Mouse (Mus musculus): ENCODE data around the gene Kcne1.

The Kcne1 gene

DNA sequence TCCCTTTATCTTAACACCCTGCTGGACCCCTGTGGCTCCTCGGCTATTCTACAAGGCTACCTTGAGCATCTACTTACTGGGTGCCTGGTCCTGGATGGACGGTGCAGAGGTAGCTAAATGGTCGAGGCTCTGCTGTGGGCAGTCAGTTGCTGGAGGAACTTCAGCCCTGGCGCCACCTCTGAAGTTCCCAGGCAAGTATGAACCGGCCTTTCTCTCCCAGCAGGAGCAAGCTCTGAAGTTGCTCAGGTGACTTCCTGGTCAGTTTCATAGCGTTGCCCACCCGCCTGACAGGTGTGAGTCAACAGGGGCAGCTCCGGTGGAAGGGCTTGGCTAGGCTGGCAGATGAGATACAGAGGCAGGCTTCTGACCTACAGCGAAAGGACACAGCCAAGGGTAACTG lies at the start of gene Kcne1:
Kcne1 (minus strand) TSS at position 240 of the 400 bp plus-strand sequence.
- DNase-seq: no peak

GRCm38 (mm10) chr16:92407883-92408282 lies 48.6 kb upstream of the Kcne1 start:
- no peak for DNase-seq

DNA sequence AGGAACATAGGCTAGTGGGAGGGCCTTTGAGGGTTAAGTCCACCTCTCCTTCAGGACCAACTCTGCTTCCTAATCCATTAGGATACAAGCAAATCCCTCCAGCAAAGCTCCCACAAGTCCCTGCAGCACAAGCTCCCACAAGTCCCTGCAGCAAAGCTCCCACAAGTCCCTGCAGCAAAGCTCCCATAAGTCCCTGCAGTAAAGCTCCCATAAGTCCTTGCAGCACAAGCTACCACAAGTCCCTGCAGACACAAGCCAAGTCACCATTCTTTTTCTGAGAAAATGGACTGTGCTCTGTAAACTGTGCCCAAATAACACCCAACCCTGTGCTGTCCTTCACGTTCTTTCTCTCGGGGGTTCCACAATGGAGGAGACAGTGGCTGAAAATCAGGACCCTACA lies 44.9 kb upstream of the Kcne1 start:
- DNase-seq: no peak

GRCm38 (mm10) chr16:92403069-92403468 lies 43.8 kb upstream of the Kcne1 start:
- peak; percentile 96 for DNase-seq

DNA sequence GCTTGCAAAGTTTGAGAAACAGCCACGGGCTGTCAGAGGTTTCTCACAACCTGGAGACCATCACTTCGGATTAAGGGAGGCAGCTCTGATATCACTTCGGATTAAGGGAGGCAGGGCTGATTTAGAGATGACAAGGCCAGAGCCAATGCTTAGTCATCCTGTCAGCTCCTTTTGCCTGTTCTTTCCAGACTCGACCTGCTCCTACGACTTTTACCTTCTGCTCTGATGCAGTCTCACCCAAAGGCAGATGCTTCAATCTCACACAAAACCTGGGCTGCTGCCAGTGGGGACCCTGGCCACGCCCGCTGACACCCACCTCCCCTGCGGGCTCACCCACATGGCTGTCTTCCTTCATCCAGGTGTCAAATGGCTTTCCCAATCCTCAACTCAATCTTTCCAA lies 42.9 kb upstream of the Kcne1 start:
- DNase-seq: no peak

- DNase-seq: no peak
Observed at GRCm38 (mm10) chr16:92401206-92401605, 41.9 kb upstream of the Kcne1 start.

GRCm38 (mm10) chr16:92399490-92400458 lies 40.5 kb upstream of the Kcne1 start:
- peak; percentile 99 for DNase-seq

GRCm38 (mm10) chr16:92398574-92399118 lies 39.4 kb upstream of the Kcne1 start:
- no peak for DNase-seq

DNA sequence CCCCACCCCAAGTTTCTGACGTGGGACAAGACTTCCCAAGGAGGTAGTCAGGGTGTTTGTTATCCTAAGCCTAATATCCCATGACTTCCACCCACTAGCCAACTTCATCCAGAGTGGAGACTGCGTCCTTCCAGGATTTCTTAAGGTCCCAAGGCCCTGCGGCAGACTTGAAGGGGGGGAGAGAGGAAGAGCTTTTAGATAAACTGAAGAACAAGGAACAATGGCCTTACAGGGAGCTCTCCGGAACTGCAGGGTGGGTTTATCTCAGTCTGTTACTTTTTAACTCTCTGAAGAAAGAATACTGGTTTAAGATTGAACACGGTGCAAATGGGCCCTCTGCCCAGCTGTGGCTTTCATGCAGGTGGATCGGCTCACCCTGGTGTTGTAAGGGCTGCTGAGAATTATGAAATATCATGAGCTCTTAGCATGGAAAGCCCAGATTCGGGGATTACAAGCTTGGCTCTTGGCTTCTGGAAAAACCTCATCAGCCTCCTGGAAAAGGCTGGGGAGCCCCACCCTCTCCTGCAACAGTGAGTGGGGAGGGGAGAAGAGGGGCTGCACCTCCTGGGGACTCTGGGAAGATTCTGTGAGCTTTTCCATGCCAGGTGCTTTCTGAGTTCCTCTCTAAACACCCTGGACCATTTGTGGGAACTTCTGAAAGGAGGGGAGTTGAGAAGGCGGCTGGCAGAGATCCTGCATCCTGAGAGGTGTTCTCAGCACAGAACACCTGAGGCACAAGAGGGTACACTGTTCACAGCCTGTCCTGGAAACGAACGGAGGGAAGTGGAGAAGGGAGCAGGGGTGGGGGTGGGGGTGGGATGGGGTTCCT lies 38.7 kb upstream of the Kcne1 start:
- peak; percentile 92 for DNase-seq

GRCm38 (mm10) chr16:92393732-92394131 lies 34.5 kb upstream of the Kcne1 start:
- DNase-seq: no peak

DNA sequence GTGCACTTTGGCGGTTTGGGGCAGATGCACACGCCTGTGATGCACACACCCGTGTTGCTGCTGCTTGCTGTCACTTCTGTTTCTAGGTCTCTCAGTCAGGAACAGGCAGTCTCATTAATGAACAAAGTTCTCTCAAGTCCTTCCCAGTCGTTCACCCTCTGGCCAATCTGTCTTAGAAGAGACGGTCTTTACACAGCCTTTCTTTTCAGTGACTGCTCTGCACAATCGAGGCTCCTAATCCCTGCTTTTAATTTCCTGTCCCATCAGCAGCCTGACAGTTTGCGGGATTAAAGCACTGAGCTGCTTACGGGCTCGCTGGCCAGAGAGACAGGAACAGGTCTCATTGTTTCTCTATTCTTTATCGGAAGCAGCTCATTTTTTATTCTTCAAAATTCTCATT lies 28.4 kb upstream of the Kcne1 start:
- DNase-seq: no peak

DNA sequence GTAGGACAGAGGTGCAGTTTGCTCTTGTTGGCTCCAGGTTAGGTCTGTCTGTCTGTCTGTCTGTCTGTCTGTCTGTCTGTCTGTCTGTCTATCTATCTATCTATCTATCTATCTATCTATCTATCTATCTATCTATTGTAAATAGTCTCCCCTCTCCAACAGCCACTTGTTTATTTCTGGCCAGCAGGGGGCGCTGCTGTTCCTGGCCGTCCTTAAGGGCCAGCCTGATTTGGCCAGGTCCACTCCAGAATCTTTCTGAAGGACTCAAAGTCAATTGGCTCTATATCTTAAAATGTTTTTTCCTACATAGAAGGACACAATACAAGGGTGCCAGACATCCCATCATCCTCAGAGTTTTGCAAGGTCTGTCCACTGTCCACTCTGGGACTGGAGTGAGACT lies 25.8 kb upstream of the Kcne1 start:
- no peak for DNase-seq

GRCm38 (mm10) chr16:92383412-92383811 lies 24.1 kb upstream of the Kcne1 start:
- DNase-seq: no peak

DNA sequence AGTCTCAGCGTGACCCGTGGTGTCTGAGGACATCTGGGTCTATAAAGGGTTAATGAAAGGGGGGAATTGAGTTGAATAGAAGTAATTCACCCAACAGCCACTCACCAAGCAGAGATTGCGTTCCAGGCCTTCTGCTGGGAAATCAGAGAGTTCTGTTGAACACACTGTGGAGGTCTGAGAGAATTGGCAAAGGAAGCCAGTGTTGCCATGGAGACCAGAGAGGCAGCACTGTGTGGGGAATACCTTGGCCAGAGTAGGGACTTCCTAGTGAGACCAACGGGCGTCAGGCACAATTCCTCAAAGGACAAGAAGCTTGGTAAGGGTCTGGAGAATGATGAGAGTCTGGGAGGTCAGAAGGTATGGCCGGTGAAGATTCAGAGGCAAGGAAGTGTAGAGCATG lies 23.2 kb upstream of the Kcne1 start:
- DNase-seq: peak; percentile 84

DNA sequence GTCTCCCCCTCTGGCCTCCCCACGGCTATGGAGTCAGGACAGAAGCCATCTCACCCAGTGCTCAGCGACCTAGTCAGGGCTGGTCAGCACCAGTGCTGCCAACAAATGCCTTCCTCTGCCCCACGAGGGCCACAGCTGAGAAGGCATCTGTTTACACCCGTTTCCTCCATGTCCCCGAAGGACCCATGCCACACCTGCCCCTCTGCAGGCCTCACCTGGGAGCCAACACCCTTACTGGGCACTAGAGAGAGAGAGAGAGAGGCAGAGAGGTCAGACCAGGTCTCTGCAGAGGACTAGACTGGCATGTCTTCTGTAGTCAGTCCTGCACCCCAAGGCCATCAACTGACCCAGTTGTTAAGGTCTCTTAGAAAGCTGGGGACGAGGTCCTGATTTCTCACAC lies 21.8 kb upstream of the Kcne1 start:
- DNase-seq: peak; percentile 82

- DNase-seq: peak; percentile 96
Observed at GRCm38 (mm10) chr16:92376976-92377375, 17.7 kb upstream of the Kcne1 start.

- peak; percentile 74 for DNase-seq
Observed at GRCm38 (mm10) chr16:92371623-92372022, 12.4 kb upstream of the Kcne1 start.

DNA sequence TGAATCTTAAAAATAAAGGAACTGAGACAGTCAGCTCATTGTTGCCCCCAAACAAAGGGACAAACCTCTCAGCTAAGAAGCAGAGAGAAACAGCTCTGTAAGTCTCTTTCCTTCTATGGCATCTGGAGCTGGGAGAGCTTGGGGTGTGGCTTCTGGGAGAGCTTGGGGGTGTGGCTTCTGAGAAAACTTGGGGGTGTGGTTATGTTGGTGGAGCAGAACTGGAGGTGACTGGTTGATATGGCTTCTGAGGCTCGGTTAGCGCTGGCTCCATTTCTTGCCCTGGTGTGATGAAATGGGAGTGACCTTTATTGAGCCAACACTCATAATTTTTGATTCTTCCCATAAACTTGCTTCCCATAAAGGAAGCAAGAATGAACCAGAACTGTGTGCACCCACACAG lies 10.0 kb upstream of the Kcne1 start:
- no peak for DNase-seq

DNA sequence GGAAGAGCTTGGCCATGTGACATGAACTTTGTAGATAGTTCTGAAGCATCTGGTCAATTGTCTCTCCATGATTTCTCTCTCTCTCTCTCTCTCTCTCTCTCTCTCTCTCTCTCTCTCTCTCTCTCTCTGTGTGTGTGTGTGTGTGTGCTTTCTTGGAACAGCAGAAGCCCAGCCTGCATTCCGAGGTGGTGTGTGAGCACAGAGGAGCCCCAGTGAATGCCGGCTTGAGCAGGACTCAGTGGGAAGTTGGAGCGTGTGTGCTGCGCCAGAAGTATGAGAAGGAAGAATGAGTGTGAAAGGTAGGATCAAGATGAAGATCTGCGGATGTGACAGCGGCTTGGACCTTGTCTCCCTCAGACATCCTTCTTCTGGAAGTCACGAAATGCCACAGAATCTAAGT lies 6.2 kb upstream of the Kcne1 start:
- no peak for DNase-seq

DNA sequence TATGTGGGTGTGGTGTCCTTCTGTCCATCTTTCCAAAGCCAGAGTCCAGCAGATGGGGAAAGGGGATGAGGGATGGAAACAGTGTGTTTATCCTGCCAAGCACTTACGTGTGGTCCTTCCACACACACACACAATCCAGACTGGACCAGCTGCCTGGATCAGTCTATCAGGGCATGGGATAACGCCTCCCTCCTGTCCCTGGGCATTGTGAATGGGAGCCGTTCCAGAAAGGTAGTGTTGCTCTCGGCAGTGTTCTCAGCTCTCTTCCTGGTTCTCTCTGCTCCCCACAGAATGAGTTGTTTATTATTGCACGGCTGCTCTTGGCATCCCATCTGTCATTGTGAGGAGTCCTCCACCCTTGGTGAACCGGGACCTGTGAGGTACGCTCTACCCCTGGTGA lies 1.4 kb upstream of the Kcne1 start:
- no peak for DNase-seq

GRCm38 (mm10) chr16:92358734-92359133 lies 534 bp downstream of the Kcne1 start:
- no peak for DNase-seq

- DNase-seq: no peak
Observed at GRCm38 (mm10) chr16:92357566-92357965, 1.7 kb downstream of the Kcne1 start.

DNA sequence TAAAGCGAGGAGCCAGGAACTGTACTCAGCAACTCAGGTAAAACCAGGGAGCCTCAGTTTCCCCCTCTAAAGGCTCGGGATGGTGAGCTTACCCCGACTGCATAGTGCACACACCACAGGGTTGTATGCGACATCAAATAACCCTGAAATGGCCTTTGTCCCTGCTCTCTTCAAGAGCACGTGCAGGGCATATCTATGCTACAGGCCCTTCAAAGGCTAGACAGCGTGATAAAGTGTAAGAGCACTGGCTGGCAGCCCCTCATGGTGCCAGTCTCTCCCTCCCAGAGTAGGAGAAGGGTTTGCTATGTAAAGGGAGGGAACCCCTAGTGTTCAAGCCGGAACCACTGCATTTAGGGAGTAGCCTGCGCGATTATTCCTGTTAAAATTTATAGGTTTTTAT lies 2.2 kb downstream of the Kcne1 start:
- DNase-seq: no peak

GRCm38 (mm10) chr16:92355982-92356381 lies 3.3 kb downstream of the Kcne1 start:
- DNase-seq: no peak
